Mouse (Mus musculus) erythroblast, adult 5-6 weeks (primary cell): ENCODE measurements around the gene Pik3r5. TPM values are rescaled to one million over a fixed set of nuclear protein-coding genes. Genes with fewer than 3 reads are reported as not detected.
A peak's percentile ranks its signal among the peaks of the same experiment; 100 is the strongest.

Source experiments
- ATAC-seq: replicated peaks from 2 replicates; pipeline ENCODE4 v1.8.0; 2016; ENCODE audit warnings: moderate number of reproducible peaks, mild to moderate bottlenecking, moderate TSS enrichment, inconsistent platforms; ENCODE audit not compliant: poor library complexity, low FRiP score, severe bottlenecking
- total RNA-seq, 2 experiments: library from RNA; stranded (forward) in 1 of 2; stranded (reverse) in 1 of 2; fragments of 150-400 nt in 1 of 2; fragments of 200-764, 138-1000 nt in 1 of 2; gene quantifications; 2 replicates each; pipeline versions ENCODE4 v1.2.3 to v1.2.4; 2015 to 2017; ENCODE audit warnings: low replicate concordance in 2 of 2

Gene Pik3r5
- total RNA-seq, 2 experiments from 2014 or later = 7.2 to 8.3 TPM

DNA sequence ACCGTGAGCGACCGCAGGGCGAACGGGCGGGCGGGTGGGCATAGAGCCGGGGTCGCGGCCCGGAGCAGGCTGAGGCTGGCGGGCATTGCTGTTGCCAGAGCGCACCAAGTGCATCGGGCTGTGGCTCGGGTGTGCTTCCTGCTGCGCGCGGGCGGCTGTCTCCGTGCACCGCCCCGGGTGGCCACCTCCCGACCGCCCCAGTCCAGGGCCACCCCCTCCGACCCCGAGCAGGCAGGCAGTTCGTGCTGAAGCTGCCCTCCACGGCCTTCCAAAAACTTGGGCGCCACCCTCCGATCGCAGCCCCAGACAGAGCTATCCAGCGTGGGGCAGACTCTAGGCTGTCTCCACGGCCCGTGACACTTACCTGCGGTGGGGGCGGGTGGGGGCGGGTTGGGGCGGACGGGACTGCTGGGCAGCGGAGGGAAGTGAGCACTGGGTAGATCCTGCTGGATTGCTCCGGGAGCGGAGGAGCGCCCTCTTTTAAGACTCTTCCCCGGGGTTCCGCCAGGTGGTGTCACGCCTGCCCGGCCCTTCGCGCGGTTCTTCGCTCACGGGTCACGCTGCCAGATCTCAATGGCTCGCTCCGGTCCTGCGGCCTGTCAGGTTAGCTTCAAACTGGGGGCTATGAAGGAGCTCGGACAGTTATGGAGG lies 31.8 kb upstream of the Pik3r5 start:
- no peak for ATAC-seq

DNA sequence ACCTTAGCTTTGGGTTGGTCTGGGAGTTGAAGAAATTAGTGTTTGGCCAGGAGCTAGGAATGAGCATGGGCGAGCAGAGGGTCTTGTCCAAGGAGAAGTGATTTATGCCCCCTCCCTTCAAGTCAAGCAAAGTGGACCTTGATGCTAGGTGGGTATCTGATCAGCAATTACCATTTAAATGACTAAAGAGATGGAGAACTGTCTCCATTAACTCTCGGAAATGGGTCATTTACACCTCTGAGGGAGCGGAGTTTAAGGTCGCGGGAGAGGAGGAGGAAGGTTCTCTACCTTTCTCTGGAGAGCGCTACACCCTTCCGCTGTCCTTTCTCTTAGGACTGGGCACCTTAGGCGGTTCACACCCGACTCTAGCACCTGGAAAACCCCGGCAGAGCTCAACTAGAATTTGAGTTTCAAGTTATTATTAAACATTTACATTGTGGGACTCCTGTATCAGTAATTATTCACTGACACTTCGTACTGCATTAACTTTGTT lies 31.1 kb upstream of the Pik3r5 start, which contains the start of gene Ntn1:
TSS of gene Ntn1 (minus strand) at position 97 of the 493 bp plus-strand sequence.
- ATAC-seq = no peak

DNA sequence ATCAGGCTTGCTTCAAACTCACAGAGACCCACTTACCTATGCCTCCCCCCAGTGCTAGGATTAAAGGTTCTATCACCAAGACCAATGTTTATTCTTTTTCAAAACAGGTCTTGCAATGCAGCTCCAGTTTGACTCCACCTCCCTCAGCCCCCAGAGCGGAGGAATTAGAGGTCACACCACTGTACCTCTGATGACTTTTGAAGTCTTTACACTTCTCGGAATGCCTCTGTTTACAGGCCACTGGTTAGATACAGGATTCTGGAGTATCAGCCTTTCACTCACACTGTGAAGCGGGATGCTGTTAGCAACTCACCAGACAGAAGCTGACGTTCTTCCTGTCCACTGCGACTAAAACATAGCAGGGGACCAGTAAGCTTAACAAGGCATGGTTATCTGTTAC lies 30.5 kb upstream of the Pik3r5 start:
- ATAC-seq = no peak

DNA sequence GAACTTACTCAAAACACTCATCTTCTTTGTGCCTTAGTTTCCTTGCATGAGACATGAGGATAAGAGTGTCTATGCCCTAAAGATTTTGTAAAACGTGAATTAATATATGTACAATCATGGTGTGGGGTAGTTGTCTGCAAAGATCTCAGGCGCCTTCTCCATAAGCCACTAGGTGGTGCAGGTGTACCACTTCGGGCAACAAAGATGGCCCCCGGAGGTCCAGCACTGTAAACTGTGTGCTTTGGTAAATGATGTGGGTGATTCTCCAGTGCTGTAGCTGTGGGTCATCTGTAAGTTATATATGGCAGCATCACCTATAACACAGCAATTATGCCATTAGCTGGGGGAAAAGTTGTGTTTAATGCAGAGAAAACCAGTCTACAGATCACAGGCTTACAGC lies 27.7 kb upstream of the Pik3r5 start:
- no peak for ATAC-seq

DNA sequence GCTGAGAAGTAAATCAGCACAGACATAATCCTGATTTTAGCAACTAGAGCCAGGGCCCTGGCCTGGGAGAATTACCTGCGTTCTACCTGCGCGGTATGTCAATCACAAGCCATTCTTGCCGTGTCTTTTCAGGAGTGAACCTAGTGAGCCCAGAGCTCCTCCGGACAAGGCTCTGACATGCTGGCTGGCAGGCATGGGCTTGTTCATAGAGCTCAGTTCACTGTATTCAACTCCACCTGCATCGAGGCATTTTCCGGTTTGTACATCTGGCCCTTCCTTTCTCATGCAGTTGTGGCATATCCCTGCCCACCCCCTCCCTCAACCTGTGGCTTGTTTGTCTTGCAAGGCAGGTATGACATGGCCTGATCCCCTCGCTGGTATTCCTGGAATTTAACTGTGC lies 26.3 kb upstream of the Pik3r5 start:
- ATAC-seq = no peak

DNA sequence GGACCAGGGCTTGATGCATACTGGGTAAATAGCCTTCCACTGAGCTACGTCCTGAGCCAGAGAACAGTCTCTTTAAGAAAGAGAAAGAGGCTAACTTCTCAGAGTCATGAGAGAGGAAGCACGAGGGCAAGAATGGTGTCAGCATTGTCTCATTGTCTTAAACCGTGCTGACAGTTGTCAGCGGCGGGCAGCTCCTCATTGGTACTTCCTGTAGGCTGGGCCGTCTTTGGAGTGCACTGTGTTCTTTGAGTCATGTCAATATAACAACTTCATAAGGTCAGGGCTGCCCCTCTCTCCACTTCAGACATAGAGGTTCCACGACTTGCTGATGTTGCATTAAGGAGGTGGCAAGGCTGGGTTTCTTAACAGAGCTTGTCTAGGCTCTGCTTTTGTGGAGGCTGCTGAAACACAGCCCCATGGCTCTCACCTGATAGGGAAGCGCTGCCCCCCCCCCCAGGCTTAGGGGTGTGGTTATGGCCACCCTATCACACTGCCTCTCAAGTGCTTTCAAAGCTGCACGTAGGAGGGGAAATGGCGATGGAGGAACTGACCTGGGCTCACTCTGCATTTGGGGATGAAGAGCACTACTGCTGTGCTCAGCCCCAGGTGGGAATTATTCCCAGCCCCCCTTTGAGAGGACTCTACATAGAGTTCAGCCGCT lies 24.5 kb upstream of the Pik3r5 start:
- no peak for ATAC-seq

DNA sequence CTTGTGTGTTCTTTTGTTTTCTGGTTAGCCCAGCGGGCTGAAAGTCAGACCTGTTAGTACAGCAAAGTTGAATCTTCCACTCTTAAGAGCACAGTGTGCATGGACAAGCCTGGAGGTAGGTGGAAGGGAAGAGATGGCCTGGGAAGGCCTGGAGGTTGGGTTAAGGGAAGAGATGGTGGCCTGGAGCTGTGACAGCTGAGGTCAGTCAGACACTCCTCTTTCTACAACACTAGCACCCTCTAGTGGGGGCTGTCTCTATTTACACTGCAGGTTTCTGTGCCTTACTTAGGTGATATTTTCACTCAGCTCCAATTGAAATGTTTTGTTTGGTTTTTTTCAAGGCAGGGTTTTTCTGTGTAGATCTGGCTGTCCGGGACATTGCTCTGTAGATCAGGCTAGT lies 23.8 kb upstream of the Pik3r5 start:
- ATAC-seq = no peak

DNA sequence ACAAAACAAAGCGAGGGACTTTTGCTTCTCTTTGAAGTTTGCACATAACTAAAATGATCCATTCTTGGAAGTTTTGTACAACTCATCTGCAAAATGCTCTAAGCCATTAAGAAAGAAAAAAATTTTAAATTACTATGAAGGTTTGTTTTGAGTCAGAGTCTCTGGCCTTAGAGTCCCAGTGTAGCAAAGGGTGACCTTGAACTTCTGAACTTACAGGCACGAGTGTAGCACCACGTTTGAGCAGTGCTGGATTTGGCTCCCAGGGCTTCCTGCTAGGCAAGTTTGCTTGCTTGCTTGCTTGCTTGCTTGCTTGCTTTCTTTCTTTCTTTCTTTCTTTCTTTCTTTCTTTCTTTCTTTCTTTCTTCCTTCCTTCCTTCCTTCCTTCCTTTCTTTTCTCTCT lies 14.9 kb upstream of the Pik3r5 start:
- ATAC-seq = no peak

DNA sequence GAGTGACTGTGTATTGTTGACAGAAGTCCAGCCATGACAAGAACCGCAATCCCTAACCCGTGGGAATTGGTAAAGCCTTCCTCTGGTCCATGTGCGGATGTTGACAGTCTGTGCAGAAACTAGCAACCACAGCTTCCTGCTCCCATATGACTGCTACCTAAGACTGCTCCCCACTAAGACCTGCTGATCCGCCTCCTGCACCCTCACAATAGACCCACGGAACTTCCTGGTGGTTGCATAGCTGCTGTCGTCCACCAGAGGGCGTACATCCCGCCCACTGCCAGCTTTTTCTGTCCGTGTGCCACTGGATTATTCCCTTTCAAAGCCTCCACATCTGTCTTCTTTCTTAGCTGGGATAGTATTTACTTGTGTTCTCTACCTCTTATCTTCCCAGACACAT lies 14.1 kb upstream of the Pik3r5 start:
- peak; percentile 69; the same call in 1 of the 2 replicates for ATAC-seq

DNA sequence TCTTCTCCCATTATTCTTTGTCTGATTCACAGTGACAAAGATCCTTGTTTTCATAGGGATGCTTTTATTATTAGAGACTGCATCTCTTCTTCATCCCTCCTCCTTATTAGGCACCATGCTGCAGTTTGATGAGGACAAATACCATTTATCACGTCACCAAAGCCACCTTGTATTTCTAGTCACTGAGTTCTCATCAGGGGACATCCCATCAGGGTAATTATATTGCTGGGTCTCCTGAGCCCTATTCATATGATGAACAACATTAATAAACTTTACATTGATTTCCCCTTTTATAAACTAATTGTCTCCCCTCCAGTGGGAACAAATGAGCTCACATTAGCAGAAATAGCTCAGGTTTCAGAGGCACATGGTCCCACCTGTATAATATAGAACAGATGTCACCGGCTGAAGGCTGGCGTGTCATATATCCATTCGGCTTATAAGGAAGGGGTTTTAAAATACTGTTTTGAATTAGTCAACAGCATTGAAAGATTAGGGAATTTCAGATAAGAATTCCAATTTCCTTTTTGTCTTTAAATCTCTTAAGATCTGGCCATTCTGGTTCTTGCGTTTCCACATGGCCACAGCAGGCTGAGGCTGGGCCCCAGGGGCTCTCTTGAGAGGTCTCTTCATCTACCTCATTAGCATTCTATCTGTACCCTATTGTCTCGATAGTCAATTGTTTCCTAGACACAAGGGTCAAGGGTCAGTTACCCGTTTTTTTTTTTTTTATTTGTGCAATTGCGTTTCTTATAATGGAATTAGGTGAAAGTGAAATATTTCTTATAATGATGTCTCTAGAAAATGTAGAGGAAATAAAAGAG lies 6.2 kb upstream of the Pik3r5 start:
- ATAC-seq = no peak

DNA sequence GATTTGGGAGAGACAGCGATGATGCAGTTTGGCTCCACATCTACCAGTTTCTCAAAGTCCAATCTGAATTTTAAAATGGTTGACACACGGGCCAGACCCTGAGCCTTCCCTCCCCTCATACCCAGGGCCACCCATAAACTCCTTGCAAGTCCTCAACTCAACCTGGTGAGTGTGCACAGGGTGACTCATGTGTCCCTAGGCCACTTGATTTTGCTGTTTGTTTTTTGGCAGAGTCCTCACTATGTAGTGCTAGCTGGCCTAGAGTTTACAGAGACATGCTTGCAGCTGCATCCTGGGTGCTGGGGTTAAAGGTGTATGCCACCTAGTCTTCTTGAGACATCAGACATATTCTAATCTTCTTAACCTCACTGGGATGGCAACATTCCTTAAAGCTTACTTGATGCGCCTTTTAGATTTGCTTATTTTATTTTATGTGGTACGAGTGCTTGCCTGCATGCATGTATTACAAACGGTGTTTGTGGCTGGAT lies 4.8 kb upstream of the Pik3r5 start:
- ATAC-seq = no peak

DNA sequence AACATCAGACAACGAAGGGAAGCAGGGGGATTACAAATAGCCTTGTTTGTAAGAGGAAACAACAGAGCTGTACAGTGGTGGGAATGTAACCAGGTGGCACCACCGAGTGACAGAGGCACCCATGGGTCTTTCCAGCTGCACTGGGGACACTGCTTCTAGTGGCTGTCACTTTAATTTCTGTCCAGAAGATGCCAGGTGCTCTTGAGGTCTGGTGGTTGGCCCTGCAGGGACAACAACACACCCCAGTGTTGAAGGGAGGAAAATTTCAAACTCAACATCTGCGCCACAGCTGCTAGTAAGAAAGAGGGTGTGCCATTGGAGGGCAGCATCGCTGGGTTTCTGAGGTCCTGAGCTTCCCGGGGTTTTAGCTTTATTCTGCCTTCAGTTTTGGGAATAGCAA lies 1.3 kb upstream of the Pik3r5 start:
- no peak for ATAC-seq

DNA sequence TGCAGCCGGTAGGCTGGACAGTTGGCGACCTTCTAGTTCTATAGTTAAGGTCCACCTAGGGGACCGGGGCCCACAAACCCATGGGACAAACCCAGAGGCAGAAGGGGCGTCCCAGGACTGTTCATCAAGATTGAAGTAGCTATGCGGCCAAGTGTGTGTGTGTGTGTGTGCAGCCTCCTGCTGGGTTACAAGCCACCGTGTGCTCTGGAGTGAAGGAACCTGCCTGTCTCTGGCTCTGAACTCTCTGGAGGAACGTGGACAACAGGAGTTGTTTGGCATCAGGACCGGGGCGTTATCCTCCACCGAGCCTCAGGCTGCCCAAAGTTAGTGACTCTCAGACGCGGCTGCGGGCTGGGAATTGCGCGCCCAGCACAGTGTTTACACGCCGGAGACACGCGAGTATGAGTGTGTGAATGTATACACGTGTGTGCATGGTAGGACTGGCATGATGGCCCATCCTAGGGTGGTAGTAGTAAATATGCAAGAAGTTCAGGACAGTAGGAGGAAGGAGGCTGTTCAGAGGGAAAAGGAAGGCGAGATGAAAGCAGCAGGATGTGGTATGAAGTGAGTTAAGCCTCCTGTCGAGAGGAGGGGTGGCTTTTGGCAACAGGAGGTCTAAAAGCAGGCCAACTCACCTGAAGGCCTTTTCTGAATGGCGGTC lies 570 bp downstream of the Pik3r5 start:
- no peak for ATAC-seq

DNA sequence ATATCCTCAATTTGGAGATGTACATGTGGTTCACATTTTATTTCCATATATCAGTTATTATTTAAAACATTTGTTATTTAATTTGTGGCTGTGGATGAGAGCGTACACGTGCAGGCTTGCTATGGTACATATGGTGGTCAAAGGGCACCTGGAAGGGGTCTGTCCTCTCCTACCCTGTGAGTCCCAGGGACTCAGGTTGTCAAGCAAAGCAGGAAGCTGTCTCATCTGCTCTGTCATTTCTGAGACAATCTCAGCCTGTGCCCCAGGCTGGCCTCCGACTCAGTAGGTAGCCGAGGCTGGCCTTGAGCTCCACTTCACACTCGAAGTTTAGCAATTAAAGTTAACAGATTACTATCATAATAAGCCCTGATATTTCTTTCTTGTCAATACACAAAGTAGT lies 1.6 kb downstream of the Pik3r5 start:
- no peak for ATAC-seq

DNA sequence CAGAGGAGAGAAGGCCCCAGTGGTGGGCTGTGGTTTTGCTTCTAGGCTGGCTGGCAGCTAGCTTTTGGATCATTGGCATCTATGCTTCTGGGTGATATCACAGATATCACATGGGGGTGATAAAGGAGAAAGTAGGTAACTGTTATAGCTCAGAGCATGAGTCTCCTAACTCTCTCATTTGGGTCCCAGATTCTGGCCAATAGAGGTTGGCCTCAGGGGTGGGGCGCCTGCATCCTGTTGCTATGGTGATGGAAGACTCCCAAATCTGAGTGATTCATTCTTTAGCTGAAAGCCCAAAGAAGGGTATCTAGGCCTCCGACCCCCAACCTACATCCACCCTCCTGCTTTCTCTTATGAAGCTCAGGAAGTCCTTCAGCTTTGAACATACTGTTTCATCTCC lies 2.8 kb downstream of the Pik3r5 start:
- ATAC-seq = no peak

DNA sequence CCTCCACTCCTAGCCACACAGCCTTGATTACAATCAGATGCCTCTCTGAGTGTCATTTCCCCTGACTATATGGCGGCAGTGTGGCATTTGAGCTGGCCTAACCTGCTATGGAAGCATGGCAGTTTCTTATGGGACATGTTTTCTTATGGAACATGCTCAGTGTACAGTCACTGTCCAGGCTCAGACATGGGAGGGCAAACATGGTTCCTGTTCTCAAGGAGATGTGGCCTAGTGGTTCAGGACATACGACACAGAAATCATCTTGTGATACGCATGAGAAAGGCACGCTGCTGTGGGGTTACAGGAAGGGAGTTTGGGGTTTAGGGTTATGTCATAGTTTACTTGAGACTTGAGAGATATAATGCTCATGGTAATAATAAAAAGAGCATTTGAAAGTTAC lies 3.7 kb downstream of the Pik3r5 start:
- ATAC-seq = no peak

DNA sequence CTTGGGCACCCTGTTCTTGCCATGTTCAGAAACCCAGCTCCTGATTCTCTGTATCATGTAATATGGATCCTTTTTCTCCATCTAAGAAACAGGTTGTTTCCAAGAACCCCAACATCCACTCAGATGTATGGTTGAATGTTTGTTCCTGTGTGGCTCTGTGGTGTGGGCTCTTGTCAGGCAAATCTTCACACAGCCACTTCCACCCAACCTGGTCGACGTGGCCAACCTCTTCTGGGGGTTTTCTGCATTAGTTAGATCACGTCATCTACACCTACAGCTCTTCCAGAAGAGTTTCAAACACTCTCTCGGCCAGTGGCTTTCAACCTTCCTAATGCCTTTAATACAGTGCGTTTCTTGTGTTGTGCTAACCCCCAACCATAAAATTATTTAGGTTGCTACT lies 4.5 kb downstream of the Pik3r5 start:
- ATAC-seq = no peak

DNA sequence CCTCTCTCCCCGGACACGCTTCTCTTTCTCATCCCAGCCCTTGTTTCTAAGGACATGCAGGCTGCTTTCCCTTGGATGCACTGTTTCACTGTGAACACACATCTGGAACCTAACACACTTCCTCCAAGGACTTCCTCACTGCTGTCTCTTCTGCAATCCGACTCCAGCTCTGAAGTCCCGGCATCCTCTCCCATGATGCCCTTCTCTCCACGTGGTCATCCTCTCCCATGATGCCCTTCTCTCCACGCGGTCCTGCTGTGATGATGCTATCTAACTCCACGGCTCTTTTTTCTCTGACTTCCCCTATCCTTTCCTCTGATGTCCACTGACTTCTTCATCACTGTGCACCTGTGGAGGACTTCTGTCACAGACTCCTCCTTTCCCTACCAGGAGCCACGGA lies 8.2 kb downstream of the Pik3r5 start:
- no peak for ATAC-seq

DNA sequence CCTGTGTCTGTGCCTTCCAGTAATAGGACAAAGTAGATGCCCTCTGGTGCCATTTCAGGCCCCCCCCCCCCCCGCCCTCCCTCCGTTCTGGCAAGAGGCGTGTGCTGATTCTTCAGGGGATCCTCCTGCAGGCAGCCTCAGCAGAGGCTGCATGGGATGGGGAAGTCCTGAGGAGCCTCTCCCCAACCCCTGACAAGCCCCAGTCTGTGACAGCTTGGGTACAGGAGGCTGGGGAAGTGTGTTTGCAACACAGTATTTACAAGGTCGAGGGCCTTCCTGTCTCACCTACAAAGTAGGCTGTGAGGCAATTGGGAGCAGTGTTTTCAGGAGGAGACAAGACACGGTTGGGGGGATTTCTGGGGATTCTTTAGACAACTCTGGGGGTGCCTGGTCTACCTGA lies 9.0 kb downstream of the Pik3r5 start:
- ATAC-seq = no peak

DNA sequence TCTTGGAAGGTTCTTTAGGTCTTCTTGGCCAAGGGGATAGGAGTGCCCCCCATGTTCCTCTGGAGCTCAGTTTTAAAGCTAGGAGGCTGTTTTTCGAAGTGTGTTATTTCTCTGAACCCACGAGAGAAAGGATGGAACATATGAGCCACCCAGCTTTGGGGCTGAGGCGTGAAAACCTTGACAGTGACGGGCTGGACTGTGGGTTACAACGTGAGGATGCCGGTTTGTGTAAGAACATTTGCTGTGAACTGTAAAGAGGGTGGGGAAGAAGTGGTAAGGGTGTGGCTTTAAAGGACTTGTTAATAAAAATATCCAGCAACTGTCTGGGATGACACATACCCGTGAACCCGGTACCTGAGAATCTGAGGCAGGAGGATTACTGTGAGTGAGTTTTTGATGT lies 10.4 kb downstream of the Pik3r5 start:
- no peak for ATAC-seq
